Mouse (Mus musculus) hindlimb bud, embryonic 11.5 days (tissue): Measurements from ENCODE around the gene Mapk8.

ENCODE experiments used
- DNase-seq: peaks from one replicate; pipeline ENCODE4 v3.0.0-alpha.2; 2012; ENCODE audit warnings: low read depth, low spot score; ENCODE audit errors: extremely low spot score

The Mapk8 gene

GRCm38 (mm10) chr14:33398065-33398860 is 48.7 kb downstream of the Mapk8 start:
- DNase-seq, result no peak

- DNase-seq, result no peak
Observed at GRCm38 (mm10) chr14:33380830-33381457, 66.0 kb downstream of the Mapk8 start.

DNA sequence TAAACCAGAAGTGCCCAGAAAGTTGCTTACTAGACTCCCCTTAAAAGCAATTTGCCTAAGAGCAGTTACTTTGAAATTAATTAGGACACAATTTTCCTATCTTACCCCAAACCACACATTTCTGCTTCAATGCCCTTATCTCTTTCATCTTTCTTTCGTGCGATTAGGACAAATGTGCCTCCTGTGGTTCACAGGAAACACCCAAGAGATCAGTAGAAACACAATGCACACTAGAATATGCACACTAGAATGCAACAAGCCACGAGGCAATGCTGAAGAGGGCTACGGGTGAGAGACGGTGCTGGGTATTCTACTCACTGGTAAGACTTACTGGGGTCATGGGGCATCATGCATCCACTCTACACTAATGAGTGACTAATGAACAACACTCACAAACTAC is 68.2 kb downstream of the Mapk8 start:
- DNase-seq, result no peak

GRCm38 (mm10) chr14:33377211-33377610 is 69.7 kb downstream of the Mapk8 start:
- no peak for DNase-seq

DNA sequence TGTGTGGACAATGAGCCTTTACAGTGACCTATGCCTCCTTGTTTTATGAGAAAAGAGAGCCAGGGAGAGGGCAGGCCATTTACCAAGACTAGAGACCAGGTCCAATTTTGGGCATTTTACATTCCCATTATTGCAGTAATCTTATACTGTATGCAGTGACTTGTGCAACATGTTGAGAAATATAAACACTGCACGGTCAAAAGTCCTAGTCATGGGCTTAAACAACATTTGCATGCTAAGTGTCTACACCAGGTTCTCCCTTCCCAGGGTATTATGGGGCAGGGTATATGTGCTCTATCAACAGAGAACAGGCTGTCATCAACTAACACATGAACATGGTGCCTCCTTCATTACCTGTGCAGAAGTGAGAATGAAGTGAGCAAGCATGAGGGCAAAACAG is 72.9 kb downstream of the Mapk8 start:
- DNase-seq, result no peak

DNA sequence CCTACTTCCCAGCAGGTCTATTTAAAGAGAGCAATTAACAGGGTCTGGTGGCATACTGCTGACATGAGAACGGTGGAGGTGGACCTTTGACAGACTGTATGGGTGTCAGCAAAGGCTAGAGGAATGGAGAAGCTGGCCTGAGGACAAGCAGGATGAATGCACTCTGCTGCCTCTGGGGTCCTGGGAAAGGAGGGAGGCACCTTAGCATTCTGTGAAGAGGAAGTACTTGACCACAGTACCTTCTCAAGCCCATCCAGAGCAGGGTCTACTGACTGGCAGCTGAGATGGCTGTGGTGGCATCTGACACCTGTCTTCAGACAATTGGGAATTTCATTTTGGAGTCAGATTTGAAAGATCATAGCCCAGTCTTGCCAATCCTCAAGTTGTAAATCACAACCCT is 73.7 kb downstream of the Mapk8 start:
- DNase-seq, result no peak

GRCm38 (mm10) chr14:33371248-33371647 is 75.7 kb downstream of the Mapk8 start:
- peak; percentile 16 for DNase-seq

GRCm38 (mm10) chr14:33370056-33370455 is 76.9 kb downstream of the Mapk8 start:
- no peak for DNase-seq

DNA sequence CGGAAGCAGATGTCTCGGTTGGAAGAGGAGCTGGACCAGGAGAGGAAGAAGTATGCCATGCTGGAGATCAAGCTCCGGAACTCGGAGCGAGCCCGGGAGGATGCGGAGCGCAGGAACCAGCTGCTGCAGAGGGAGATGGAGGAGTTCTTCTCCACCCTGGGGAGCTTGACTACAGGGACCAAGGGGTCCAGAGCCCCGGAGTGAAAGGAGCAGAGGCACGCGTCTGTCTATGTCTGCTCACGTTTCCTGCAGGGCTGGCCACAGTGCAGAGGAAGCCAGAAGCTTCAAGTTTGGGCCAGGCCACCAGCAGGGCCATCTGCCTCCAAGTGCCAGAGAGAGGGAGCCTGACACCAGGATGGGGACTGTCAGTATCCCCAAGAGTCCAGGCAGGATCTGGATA is 77.6 kb downstream of the Mapk8 start:
- DNase-seq, result no peak

GRCm38 (mm10) chr14:33366891-33367777 is 79.8 kb downstream of the Mapk8 start:
- no peak for DNase-seq

GRCm38 (mm10) chr14:33364061-33364460 is 82.9 kb downstream of the Mapk8 start:
- no peak for DNase-seq

- DNase-seq, result no peak
Observed at GRCm38 (mm10) chr14:33363611-33364010, 83.3 kb downstream of the Mapk8 start.

DNA sequence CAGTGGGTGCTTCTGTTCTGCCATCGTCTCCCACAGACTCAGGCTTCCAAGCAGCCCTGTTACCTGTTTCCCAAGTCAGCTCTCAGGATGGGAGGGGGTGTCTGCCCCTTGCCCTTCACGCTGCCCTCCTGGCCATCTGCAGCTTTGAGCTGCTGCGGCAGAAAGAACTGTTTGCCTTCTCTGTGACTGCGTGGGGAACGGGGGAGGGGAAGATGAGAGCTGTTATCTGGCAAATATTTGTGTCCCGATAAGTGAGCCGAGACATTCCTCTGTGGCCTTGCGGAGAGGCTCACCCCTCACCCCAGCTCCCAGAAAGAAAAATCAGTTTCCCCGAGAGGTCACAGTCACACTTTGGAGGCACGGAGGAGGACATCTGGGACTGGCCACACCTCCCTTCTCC is 84.2 kb downstream of the Mapk8 start:
- no peak for DNase-seq

- no peak for DNase-seq
Observed at GRCm38 (mm10) chr14:33362122-33362521, 84.8 kb downstream of the Mapk8 start.

GRCm38 (mm10) chr14:33361546-33361945 is 85.4 kb downstream of the Mapk8 start:
- no peak for DNase-seq

DNA sequence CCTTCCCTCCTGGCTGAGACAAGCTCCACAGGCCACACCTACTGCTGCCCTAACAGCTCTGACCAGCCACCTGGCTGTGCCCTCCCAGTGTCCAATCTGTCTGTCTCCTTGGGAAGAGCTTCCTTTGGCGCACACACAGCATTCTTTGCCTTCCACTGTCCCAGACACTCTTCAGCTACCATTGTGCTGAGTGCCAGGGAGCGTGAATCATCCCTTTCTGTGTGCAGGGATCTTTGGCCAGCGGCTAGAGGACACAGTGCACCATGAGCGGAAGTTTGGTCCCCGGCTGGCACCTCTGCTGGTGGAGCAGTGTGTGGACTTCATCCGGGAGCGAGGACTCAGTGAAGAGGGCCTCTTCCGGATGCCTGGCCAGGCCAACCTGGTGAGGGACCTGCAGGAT is 88.1 kb downstream of the Mapk8 start:
- no peak for DNase-seq

GRCm38 (mm10) chr14:33357600-33358368 is 89.2 kb downstream of the Mapk8 start:
- DNase-seq, result no peak

DNA sequence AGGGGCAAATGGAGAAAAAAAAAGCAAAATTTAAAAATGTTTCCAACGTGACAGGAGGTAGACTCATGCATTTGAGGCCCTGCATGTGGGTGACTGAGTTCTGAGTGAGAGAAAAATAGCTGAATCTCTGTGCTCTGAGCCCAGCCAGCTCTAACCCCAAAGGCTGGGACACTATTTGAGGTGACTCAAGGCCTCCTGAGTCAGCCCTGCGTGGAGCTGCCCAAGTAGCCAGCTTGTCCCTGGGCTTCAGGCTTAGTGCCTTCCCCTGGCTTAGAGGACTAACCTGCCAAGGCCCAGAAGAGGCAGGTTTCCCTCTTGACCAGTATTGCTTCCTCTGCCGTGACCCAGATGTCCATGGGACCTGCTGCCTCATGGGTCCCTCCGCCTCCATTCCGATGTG is 91.7 kb downstream of the Mapk8 start:
- DNase-seq, result no peak

DNA sequence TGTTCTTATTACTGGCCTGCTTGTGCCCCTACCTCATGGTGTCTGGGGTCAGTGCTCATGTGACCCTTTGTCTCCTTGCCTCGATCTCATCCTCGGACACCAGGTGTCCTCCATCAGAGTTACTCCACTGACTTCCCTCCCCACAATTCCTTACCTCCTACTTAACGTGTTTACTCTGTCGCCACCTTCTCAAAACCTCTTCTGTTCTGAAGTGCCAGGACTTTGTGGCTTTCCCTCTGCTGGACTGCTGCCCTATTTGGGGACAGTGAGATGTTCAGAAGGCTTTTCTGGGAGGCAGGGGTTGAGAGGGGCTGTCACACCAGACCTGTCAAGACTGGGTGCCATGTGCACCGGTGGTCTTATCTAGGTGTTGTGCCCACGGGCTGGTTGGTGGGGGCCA is 94.1 kb downstream of the Mapk8 start:
- DNase-seq, result no peak

GRCm38 (mm10) chr14:33351984-33352722 is 94.8 kb downstream of the Mapk8 start:
- DNase-seq, result no peak
